Comparison of ENCODE assay signal across 29 mouse cellular contexts in genomic region chr4:83198123-83198522, GRCm38 (mm10).
DNase-seq lines count a peak whose midpoint lies in the region; ATAC-seq lines count a peak whose summit lies in the region.
"Had no signal": no experiment of that assay in that cellular context is flagged by ENCODE, and none has a peak within 500 bp of the region (broad histone marks: within the 10 kb centered on the region; RNA-seq: fewer than 3 reads in every experiment).

No protein-coding gene starts in this region.

- DNase-seq in frontal cortex, postnatal 14 days (ENCODE audit: low spot score in 2 of 2) = no peak
- DNase-seq in right cerebral cortex, adult 18-20 months = peak; percentile 46
- DNase-seq in right cerebral cortex, adult 2 months (ENCODE audit: low spot score in 2 of 2) = no peak
- no peak for DNase-seq in layer of hippocampus, postnatal 36 days
- DNase-seq: adrenal gland, adult 8-10 months; adrenal gland, postnatal 14 days; adrenal gland, postnatal 36 days; B cell, adult 2 months; cerebellum, adult 11 months; cerebellum, adult 18-20 months; cerebellum, adult 8-10 months; cerebellum, adult 9-11 months; cerebellum, postnatal 14 days; cerebellum, postnatal 36 days; embryo, embryonic 11 days had no signal

- WGBS in kidney, embryonic 14.5 days = 87% methylated on average over 3 of the region's 3 CpGs
- 80% methylated on average over 3 of the region's 3 CpGs for WGBS in kidney, embryonic 15.5 days

- no peak overlapping the region for H3K9ac ChIP-seq in kidney, embryonic 14.5 days (ENCODE audit: low read depth, low read length)
- H3K9ac ChIP-seq in kidney, embryonic 15.5 days = no peak overlapping the region
- H3K9ac ChIP-seq: embryonic facial prominence, embryonic 13.5 days; embryonic facial prominence, embryonic 15.5 days; forebrain, embryonic 12.5 days had no signal

- peak; percentile 82 for ATAC-seq in frontal cortex, adult (ENCODE audit: low TSS enrichment)
- no peak for ATAC-seq in kidney, embryonic 14.5 days (ENCODE audit: low FRiP score, low TSS enrichment)
- ATAC-seq in kidney, embryonic 15.5 days (replicated peaks; ENCODE audit: low FRiP score) = no peak
- ATAC-seq: activated CD4-positive, CD25-positive, alpha-beta regulatory T cell, adult 4 months; CD4-positive, CD25-positive, alpha-beta regulatory T cell, adult 4 months; forebrain, embryonic 14.5 days; Patski had no signal

- H3K27ac ChIP-seq in kidney, embryonic 14.5 days (ENCODE audit: low read depth, low read length) = 0 out of 2 replicates have a peak overlapping the region, but pooled peaks have one; percentile 17
- no peak overlapping the region for H3K27ac ChIP-seq in kidney, embryonic 15.5 days
- H3K27ac ChIP-seq: embryonic facial prominence, embryonic 13.5 days; embryonic facial prominence, embryonic 15.5 days; forebrain, embryonic 10.5 days; forebrain, embryonic 12.5 days had no signal

- no peaks in the 10 kb centered on the region for H3K27me3 ChIP-seq in kidney, embryonic 14.5 days (ENCODE audit: control insufficient read depth, insufficient read depth, low read length)
- H3K27me3 ChIP-seq in kidney, embryonic 15.5 days = no peaks in the 10 kb centered on the region
- H3K27me3 ChIP-seq: CH12.LX; embryonic facial prominence, embryonic 13.5 days; embryonic facial prominence, embryonic 15.5 days; forebrain, embryonic 12.5 days; Patski had no signal

- H3K4me3 ChIP-seq in kidney, embryonic 14.5 days (ENCODE audit: low read length) = no peak overlapping the region
- no peak overlapping the region for H3K4me3 ChIP-seq in kidney, embryonic 15.5 days (replicated peaks)
- H3K4me3 ChIP-seq: embryonic facial prominence, embryonic 13.5 days; embryonic facial prominence, embryonic 15.5 days; erythroblast, embryonic 14.5 days; forebrain, embryonic 10.5 days; forebrain, embryonic 12.5 days had no signal

- H3K9me3 ChIP-seq in kidney, embryonic 14.5 days (ENCODE audit: control insufficient read depth, low read length) = no peaks in the 10 kb centered on the region
- no peaks in the 10 kb centered on the region for H3K9me3 ChIP-seq in kidney, embryonic 15.5 days (replicated peaks)
- H3K9me3 ChIP-seq: embryonic facial prominence, embryonic 13.5 days; embryonic facial prominence, embryonic 15.5 days; forebrain, embryonic 10.5 days; forebrain, embryonic 12.5 days had no signal

- no peaks in the 10 kb centered on the region for H3K36me3 ChIP-seq in kidney, embryonic 14.5 days (ENCODE audit: control insufficient read depth, insufficient read depth, low read length)
- no peaks in the 10 kb centered on the region for H3K36me3 ChIP-seq in kidney, embryonic 15.5 days
- H3K36me3 ChIP-seq: embryonic facial prominence, embryonic 13.5 days; embryonic facial prominence, embryonic 15.5 days; forebrain, embryonic 10.5 days; forebrain, embryonic 12.5 days; G1E had no signal

- peaks cover 4% of the 10 kb centered on the region; the same call in 1 of the 2 replicates for H3K4me1 ChIP-seq in kidney, embryonic 14.5 days (ENCODE audit: control insufficient read depth, insufficient read depth, low read length)
- H3K4me1 ChIP-seq in kidney, embryonic 15.5 days = peaks cover 12% of the 10 kb centered on the region; the same call in 1 of the 2 replicates
- H3K4me1 ChIP-seq: embryonic facial prominence, embryonic 13.5 days; embryonic facial prominence, embryonic 15.5 days; forebrain, embryonic 10.5 days; forebrain, embryonic 12.5 days had no signal

- H3K4me2 ChIP-seq in kidney, embryonic 14.5 days (replicated peaks; ENCODE audit: low read depth, low read length) = no peak overlapping the region
- no peak overlapping the region for H3K4me2 ChIP-seq in kidney, embryonic 15.5 days
- H3K4me2 ChIP-seq: embryonic facial prominence, embryonic 13.5 days; embryonic facial prominence, embryonic 15.5 days; forebrain, embryonic 12.5 days had no signal
